Mouse (Mus musculus) hindlimb bud, embryonic 11.5 days (tissue): ENCODE results near the gene Acot7.

Source experiments
- DNase-seq: peaks from one replicate; pipeline ENCODE4 v3.0.0-alpha.2; 2012; ENCODE audit warnings: low read depth, low spot score; ENCODE audit errors: extremely low spot score

Acot7 gene

DNA sequence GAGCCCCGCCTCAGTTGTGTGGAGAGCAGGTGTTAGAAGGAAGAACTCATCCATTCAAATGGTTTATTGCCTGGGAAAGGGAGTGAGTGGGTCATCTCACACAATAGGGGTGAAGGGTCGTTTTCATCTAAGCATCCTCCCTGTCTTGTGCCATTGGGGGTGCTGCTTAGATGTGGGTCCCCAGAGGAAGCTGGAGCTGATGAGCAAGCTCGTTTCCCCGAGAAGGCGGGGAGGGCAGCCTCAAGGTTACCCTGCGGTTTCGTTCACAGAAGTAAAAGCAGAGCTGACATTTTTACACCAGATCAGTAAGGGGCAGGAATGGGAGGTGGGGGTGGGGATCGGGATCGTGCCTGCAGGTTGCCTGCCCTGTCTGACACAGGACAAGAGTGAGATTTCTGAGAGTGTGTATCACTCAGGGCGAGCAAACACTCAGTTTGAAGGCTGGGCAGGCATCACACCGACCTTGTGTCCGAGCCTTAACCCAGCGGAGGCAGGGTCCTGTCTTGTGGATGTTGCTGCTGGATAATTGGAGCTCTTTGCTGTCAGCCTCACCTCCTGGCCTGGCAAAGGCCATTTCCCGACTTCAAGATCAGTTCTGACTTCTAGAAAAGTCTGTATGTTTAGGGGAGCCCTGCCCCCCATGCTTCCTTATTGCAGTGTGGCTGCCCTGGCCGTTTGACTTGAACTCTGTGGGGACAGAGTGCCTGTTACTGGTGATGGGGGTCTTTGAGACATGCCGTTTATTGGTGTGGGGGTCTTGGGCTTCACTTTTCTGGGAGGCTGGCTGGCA lies 1.2 kb downstream of the Acot7 start:
- no peak for DNase-seq

DNA sequence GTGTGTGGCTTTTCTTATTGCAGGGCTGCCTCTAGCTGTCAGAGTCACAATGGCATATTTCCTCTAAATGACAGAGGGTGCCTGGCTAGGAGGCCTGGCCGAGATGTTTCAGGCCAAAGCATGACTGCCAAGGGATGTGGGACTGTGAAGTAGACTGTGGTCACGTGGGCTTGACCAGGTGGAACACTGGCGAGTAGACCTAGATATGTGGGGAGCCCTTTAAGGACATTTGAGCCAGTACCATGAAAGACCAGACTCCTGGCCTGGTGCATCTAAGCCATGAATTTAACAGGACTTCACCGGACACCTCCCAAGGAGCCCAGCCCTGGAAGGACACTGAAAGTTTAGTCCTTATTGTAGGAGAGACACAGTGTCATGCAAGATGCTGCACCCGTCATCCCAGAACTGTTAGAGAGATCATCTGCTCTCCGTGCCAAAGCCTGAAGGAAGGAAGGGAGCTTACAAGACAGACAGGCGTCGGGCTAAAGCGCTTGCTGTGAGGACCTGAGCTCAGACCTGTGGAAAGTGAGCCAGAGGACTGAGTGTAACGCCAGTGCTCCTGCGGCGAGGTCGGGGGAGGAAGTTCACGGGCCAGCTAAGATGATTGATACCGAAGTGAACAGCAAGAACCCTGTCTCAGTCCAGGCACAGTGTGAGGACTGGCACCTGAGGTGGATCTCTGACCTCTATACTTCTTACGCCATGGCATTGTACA lies 2.2 kb downstream of the Acot7 start:
- no peak for DNase-seq

DNA sequence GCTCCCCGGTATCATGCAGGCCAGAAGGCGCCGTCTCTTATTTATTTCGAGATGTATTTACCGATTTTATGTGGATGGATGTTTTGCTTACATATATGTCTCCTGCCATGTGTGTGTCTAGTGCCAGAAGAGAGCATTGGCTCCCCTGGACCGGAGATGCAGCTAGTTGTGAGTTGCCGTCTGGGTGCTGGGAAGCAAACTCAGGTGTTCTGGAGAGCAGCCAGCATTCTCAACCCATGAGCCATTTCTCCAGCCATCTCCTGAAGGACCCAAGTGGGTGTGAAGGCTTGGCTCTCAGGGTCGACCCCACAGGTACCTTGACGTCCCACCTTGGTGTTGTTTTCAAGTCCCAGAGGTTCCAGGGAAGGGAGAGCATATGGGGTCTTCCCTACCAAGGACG lies 4.3 kb downstream of the Acot7 start:
- no peak for DNase-seq

DNA sequence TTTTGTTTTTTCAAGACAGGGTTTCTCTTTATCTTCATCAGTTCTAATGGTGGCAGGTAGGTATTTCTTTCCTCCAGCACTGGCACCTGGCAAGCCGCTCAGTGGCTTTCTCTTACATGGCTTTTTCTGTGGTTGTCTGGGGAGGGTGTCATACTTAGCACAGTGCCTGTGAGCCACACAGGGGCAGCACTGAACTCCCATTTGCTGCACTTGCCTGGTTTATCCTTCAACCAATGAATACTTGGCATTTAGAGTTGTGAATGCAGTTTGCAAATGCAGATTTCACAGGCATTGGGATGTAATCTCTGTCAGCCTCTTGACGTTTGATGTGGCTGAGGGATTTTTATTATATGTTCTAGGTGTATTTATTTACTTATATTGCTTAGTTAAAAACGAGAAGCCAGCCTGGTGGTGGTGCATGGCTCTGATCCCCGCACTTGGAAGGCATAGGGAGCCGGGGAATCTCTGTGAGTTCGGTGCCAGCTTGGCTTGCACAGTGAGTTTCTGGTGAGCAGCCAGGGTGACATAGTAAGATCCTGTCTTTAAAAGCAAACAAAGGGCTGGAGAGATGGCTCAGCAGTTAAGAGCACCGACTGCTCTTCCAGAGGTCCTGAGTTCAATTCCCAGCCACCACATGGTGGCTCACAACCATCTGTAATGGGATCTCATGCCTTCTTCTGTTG lies 6.6 kb downstream of the Acot7 start:
- no peak for DNase-seq

DNA sequence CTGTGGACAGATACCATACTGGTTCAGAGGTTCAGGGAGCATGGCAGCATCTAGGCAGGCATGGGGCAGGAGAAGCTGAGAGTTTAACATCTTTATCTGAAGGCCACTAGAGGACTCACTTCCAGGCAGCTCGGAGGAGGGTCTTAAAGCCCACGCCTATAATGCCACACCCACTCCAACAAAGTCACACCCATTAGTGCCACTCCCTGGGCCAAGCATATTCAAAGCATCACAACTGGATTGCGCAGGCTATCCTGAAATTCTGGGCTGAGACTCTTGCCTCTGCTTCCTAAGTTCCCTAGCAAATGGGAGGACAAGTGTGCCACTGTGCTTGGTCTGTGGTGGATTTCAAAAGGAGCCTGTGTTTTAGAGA lies 7.2 kb downstream of the Acot7 start:
- no peak for DNase-seq

DNA sequence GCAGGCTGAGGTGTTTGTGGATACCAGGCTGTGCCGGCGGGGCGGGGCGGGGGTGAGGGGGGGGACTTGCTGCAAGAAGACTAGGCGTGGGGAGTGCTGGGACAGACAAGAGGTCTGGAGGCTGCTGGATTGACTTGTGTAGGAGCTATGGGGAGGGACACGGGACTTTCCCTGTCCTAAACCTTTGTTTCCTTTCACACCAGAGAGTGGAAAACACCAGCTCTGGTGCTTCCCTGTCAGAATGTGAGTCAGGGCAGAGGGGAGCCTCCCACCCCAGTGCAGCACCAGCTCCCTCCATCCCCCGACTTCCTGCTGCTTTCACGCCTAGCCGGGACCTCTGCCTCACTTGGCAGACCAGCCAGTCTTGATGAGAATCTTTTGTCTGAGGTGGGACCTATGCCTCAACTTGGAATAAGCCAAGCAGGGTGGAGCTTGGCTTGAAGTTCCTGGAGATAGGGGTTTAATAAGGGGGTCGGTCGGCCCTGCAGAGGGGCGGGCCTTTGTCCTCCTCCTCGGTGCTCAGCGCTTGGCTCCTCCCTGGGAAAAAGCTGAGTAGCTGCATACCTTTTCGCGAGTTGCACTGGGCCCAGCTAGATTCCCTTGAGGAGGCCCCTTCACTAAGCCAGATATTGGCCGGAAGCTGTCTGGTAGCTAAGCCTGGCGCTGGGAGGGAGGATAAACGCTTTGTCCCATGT lies 7.7 kb downstream of the Acot7 start:
- DNase-seq: no peak

DNA sequence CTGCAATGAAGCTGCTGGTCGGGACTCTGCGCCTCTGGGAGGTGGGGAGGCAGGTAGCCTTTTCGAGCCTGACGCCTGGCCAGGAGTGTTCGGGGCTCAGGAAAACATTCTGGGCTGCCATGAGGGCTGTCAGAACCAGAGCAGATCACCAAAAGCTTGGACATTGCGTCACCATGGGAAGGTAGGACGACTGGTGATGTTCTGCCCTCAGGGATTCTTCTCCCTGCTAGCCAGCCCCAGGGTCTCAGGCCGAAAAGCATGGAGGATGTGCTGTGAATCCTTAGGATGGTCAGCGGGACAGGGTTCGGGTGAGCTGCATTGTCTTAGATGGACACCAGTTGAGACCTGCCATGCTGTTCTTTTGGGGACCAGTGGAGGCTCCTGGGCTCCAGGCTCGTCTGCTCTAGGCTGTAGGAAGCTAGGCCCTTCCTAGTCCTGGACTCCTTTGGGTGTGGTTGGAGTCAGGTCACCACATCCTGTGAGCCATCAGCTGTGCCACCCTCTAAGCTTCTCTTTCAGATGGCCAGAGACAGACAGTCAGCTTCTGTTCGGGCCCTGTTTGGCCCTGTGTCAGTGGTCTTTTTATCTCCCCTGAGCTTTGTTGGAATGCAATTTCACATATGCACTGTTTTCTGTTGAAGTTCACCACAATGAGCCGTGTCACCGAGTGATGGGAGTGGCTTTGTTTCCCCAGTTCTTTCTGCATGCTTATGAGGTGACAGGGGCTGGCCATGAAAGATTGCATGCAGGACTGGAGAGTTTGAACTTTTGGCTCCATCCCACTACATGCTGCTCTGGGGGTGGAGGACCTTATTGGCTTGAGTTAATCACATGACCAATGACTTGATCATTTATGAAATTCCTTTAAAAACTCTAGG lies 8.5 kb downstream of the Acot7 start:
- DNase-seq: no peak

DNA sequence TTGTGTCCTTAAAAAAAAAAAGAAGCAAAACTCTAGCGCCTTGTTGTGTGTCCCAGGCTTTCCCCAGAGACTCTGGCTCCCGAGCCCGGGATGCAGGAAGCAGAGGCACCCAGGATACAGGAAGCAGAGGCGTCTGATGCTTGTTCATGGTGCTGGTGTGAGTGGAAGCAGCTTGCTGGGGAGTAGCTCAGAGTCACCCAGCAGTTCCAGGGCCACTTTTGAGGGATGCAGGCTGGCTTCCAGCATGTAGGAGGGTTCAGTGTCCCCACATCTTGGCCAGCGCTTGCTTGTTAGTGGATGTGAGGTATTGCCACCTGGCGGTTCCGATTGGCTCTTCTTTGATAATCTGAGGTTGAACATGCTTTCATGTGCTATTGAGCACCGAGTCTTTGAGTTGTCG lies 9.2 kb downstream of the Acot7 start:
- DNase-seq: no peak

DNA sequence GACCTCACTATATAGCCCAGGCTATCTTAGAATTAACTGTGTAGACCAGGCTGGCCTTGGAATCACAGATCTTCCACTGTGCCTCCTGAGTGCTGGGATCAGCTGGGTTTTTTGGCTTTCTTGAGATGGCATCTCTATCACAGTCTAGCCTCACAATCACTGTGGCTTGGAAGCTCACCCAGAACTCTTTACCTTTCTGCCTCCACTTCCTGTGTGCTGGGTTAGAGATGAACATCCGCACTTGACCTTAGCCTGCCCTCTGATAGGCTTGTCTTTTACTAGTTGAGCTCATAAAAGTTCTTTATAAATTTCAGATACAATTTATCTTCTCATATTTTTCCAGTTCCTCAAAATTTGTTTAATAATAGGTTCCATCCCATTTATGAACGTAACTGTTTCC lies 10.7 kb downstream of the Acot7 start:
- no peak for DNase-seq

DNA sequence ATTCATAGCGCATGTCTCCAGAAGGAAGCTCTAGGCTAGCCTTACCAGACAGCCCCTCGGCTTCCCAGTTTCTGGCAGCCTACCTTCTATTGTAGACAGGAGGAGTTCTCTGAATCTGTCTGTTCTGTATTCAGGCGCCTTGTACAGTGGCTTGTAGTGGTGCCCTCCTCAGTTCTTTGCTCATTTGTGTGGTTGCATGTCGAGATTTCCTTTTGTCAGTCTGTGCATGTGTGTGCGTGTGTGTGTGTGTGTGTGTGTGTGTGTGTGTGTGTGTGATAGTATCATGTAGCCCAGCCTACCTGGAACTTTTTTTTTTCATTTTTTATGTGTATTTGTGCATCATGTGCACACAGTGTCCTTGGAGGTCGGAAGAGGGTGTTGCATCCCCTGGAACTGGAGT lies 11.1 kb downstream of the Acot7 start:
- DNase-seq: no peak

DNA sequence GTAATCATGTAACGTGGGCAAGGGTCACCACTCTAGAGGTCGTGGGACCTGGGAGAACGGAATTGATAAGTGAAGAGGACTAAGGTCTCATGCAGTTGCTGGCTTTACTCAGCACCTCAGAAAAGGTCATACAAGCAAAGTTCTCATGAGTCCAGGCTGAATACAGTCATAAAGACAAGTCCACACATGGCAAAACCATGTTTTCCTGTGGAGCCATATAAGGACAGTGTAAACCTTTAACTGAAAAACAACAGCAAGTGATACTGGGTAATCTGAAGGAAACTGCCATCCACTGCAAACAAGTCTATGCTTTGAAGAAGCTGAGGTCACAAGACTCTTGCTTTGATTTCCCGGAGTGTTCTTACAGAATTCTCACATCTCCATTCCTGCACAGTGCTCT lies 11.8 kb downstream of the Acot7 start:
- DNase-seq: no peak

DNA sequence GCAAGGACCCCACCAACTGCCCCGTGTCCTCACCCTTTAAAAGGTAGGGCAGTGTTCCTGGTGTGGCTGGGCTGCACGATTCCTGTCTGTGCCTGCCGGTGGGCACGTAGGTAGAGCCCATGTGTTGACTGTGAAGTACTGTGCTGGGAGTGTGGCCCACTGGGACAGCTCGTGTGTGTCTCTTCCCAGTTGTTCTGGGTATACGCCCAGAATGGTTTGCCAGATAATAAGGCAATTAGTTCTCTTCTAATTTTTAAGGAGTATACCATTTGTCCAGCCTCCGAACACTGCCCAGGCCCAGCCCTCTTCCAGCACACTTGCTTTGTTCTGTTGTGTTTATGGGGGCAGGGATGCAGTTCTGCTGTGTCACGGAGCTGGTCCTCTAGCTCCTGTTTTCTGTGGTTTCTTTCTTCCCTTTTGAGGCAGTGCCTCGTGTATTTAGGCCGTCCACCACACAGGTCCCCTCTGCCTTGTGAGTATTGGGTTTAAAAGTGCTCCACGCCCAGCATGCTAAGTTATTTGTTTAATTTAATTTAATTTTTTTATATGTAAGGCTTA lies 12.2 kb downstream of the Acot7 start:
- DNase-seq: no peak

DNA sequence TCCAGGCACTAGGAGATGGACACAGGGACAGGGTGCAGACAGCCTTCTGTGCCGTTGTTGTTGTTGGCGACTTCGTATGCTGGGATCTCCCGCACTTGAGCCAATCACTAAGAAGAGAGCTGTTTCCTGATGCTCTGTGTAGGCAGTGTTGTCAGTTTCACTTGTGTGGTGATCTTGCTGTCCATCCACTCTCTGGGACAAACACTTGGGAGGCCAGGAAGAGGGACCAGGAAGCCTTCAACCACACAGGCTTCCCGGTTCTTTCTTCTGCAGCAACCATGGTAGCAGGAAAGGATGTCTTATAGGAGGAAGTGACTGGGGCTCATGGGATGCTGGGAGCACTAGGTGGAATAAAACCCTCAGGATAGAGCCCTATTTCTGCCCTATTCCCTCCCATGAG lies 12.8 kb downstream of the Acot7 start:
- DNase-seq: no peak

DNA sequence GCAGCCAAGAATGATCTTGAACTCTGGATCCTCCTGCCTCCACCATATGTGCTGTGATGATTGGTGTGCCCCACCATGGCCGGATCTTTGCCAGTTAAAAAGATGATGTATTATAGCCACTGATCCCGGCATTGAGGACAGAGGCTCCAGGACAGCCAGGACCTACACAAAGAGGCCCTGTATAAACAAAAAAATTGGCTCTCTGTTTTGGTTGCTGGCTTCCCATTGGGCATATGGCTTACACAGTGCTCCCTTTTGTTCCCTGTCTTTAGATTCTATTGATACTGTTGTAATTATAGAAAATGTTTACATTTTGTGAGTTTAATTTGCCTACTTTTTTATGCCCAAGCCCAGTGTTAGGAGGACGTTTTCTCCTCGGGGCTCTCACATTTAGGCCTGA lies 14.6 kb downstream of the Acot7 start:
- DNase-seq: no peak

DNA sequence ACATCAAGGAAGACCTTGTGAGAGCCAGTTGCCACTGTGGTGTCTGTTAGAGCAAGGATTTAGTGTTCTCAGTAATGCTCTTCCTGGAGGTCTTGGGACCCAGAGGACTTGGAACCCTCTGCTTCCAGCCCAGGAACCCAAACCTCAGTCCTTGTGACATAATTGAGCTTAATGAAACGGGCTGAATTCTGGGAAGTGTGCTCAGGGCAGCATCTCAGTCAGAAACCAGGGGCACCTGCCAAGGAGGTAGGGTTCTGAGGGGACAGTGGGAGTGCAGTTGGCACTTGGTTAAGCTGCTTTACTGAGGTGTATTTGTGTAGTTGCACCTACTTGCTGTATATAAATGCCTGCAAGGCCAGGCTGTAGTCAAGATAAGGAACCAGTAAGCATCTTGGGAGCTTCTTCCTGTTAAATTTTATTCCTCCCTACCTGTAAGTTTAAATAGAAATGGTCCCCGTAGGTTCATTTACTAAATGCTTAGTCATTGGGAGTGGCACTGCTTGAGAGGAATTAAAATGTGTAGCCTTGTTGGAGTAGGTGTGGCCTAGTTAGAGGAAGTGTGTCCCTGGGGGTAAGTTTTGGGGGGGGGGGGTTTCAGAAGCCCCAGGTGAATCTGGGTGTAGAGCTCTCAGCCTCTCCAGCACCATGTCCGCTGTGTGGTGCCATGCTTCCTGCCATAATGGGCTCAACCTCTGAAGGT lies 16.7 kb downstream of the Acot7 start:
- no peak for DNase-seq

DNA sequence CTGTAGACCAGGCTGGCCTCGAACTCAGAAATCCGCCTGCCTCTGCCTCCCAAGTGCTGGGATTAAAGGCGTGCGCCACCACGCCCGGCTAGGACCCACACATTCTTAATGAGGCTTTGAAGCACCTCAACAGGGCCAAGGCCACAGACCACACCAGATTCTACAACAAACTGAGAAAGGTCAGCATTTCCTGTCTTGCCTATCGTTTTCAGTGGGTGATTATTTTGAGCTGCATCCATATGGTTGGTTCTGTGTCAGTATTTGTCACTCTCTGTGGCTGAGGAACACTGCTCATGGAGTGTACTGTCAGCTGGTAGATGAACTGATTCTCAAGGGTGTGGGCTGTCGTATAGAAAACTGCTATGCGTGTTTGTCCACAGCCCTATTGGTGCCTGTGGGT lies 18.3 kb downstream of the Acot7 start:
- DNase-seq: no peak

DNA sequence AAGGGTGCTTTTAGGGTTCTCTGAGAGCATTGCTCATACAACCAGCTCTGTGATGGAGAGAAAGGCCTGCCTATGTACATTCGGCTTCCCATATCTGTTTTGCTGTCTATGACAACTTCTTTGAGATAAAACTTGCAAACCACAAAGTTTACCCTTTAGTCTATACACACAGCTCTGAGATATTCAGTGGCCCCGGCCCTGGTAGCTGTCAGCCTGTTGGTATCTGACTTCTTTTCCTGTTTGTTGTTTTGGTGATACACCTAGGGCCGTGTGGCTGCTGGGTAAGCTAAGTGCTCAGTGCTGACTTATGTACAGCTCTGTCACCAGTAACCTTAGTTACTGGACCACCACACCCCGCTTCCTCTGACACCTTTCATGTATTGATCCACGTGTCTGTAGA lies 19.6 kb downstream of the Acot7 start:
- no peak for DNase-seq

DNA sequence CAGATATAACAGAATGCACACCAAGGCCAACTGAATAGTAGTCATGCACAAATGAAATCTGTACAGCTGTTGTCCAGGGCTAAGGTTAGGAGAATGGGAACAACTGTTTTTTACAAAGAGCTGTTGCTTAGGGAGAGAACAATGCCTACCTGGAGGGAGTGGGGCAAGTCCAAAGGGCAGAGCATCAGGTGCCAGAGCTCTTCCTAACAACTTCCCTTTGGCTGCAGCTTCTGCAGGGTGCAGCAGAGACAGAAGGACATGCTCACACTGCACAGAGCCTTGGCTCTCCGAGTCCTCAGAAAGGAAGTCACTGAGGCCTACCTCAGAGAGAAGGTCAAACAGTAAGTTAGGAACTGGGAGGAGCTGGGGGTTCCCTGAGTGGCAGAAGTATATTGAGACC lies 21.7 kb downstream of the Acot7 start:
- DNase-seq: no peak

DNA sequence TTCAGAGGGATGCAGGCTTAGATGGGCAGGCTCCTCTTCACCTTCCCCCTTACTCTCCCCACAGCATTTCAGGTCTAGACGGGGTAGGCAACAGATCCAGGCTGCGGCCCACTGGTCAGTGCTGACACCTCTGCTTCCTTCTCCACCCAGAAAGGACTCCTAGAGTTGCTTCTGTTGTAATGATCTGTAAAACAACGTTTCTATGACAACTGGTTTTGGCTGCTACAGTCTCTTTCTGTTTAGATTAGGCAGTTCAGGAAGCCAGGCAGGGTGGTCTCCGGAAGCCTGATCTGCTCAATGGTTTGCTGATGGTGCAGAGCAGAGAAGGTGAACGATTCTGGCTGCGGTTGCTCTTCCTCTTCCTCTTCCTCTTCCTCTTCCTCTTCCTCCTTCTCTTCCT lies 23.6 kb downstream of the Acot7 start:
- DNase-seq: no peak

DNA sequence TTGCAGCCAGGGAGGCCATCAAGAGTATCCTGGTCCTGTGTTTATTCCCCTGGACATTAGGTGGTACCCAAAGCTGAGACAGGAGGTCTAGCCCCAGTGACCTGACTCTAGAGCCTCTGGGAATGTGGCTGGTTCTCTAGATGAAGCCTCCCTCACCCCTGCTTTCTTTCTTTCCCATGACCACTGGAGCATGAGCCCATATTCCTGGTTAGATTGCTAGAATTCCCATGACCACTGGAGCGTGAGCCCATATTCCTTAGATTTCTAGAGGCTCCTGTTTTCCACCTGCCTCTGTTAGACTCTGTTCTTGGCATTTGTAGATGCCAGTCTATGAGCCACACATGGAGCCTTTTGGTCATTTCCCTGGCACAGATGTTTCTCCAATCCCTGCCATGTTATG lies 24.5 kb downstream of the Acot7 start:
- DNase-seq: no peak
